26 mouse cellular contexts compared by ENCODE assay signal in genomic region chr11:89568246-89568645, GRCm38 (mm10).
"Had no signal": no experiment of that assay in that cellular context is flagged by ENCODE, and none has a peak within 500 bp of the region (broad histone marks: within the 10 kb centered on the region; RNA-seq: fewer than 3 reads in every experiment).

No protein-coding gene starts in this region.

- H3K4me3 ChIP-seq: heart, adult 2 months; heart, embryonic 13.5 days; heart, embryonic 15.5 days; hindbrain, embryonic 13.5 days; hindbrain, embryonic 15.5 days; kidney, embryonic 15.5 days; limb, embryonic 13.5 days; limb, embryonic 15.5 days; liver, embryonic 12.5 days had no signal

- H3K27ac ChIP-seq: heart, adult 2 months; heart, embryonic 13.5 days; heart, embryonic 15.5 days; hindbrain, embryonic 13.5 days; hindbrain, embryonic 15.5 days; hindbrain, postnatal 0 days; kidney, embryonic 15.5 days; kidney, postnatal 0 days; limb, embryonic 13.5 days; limb, embryonic 15.5 days; liver, embryonic 12.5 days; liver, embryonic 14.5 days had no signal

- H3K4me1 ChIP-seq: heart, embryonic 13.5 days; heart, embryonic 15.5 days; hindbrain, embryonic 13.5 days; hindbrain, embryonic 15.5 days; kidney, embryonic 15.5 days; limb, embryonic 13.5 days; limb, embryonic 15.5 days; liver, embryonic 12.5 days had no signal

- H3K9me3 ChIP-seq: heart, embryonic 13.5 days; heart, embryonic 15.5 days; hindbrain, embryonic 13.5 days; hindbrain, embryonic 15.5 days; kidney, embryonic 15.5 days; limb, embryonic 13.5 days; limb, embryonic 15.5 days; liver, embryonic 12.5 days had no signal

- H3K36me3 ChIP-seq: heart, embryonic 13.5 days; heart, embryonic 15.5 days; hindbrain, embryonic 13.5 days; hindbrain, embryonic 15.5 days; kidney, embryonic 15.5 days; limb, embryonic 13.5 days; limb, embryonic 15.5 days; liver, embryonic 12.5 days had no signal

- DNase-seq: gastrocnemius, postnatal 14 days; gastrocnemius, postnatal 36 days; heart, adult 2 months; heart, postnatal 14 days; heart, postnatal 36 days; kidney, adult 11 months; kidney, adult 2 months; kidney, adult 9 months; kidney, postnatal 14 days; kidney, postnatal 36 days; layer of hippocampus, adult 9-11 months; layer of hippocampus, postnatal 36 days; left cerebral cortex, postnatal 4 days had no signal

- H3K27me3 ChIP-seq: heart, embryonic 15.5 days; hindbrain, embryonic 13.5 days; hindbrain, embryonic 15.5 days; kidney, embryonic 15.5 days; limb, embryonic 13.5 days; limb, embryonic 15.5 days; liver, embryonic 12.5 days had no signal

- H3K9ac ChIP-seq: heart, embryonic 13.5 days; heart, embryonic 15.5 days; hindbrain, embryonic 13.5 days; hindbrain, embryonic 15.5 days; kidney, embryonic 15.5 days; limb, embryonic 13.5 days; limb, embryonic 15.5 days; liver, embryonic 12.5 days; liver, embryonic 14.5 days had no signal

- ATAC-seq: hindbrain, postnatal 0 days; intestine, embryonic 16.5 days; liver, embryonic 12.5 days had no signal

- H3K4me2 ChIP-seq: heart, embryonic 11.5 days; heart, embryonic 13.5 days; heart, embryonic 15.5 days; hindbrain, embryonic 13.5 days; hindbrain, embryonic 15.5 days; kidney, embryonic 15.5 days; limb, embryonic 13.5 days; limb, embryonic 15.5 days; liver, embryonic 12.5 days had no signal
